Mouse (Mus musculus) ES-Bruce4 (cell line): ENCODE data around the gene Ctxn1. TPM values are rescaled to one million over a fixed set of nuclear protein-coding genes. Genes with fewer than 3 reads are reported as not detected.
"Not testable (repeated sequence)": the region's sequence is repeated elsewhere in the genome, so short reads cannot be mapped to it uniquely, and the experiment has no call there.

Experiments
- H3K27ac ChIP-seq: 2 replicates; pipeline ENCODE4 v1.5.1; 2012; ENCODE audit warnings: low read length, inconsistent platforms; ENCODE audit not compliant: insufficient read depth
- H3K27me3 ChIP-seq: 2 replicates; pipeline ENCODE4 v1.6.1; 2012; ENCODE audit warnings: mild to moderate bottlenecking, low read length, inconsistent platforms; ENCODE audit not compliant: control insufficient read depth, poor library complexity, insufficient read depth, severe bottlenecking
- H3K36me3 ChIP-seq: 2 replicates; pipeline ENCODE4 v1.6.1; 2012; ENCODE audit warnings: inconsistent platforms, mild to moderate bottlenecking, low read length, moderate library complexity; ENCODE audit not compliant: control insufficient read depth, poor library complexity, insufficient read depth, severe bottlenecking
- H3K4me1 ChIP-seq: one replicate; pipeline ENCODE4 v1.8.1; 2011; ENCODE audit warnings: low read length; ENCODE audit not compliant: control insufficient read depth, insufficient read depth
- H3K4me3 ChIP-seq: 2 replicates; pipeline ENCODE4 v1.5.1; 2011; ENCODE audit warnings: low read depth, mild to moderate bottlenecking, low read length
- H3K9ac ChIP-seq: 2 replicates; pipeline ENCODE4 v1.6.1; 2012; ENCODE audit warnings: low read depth, mild to moderate bottlenecking, inconsistent platforms; ENCODE audit not compliant: poor library complexity, severe bottlenecking
- H3K9me3 ChIP-seq: replicated peaks from 2 replicates; pipeline ENCODE4 v1.6.1; 2012; ENCODE audit warnings: mild to moderate bottlenecking, low read length, inconsistent platforms; ENCODE audit not compliant: control insufficient read depth, poor library complexity, insufficient read depth, severe bottlenecking
- CTCF ChIP-seq: IDR thresholded peaks from one replicate; pipeline ENCODE4 v1.8.1; 2011; ENCODE audit warnings: low read depth, low read length
- EP300 ChIP-seq: IDR thresholded peaks from 2 replicates; pipeline ENCODE4 v1.6.1; 2011; ENCODE audit warnings: low read depth, low read length; ENCODE audit not compliant: insufficient read depth
- POLR2A ChIP-seq: IDR thresholded peaks from one replicate; pipeline ENCODE4 v1.8.1; 2011; ENCODE audit warnings: low read length; ENCODE audit not compliant: insufficient read depth
- polyA plus RNA-seq: library from polyadenylated mRNA; stranded (reverse); fragments of >200 nt; gene quantifications from 2 replicates; pipeline ENCODE4 v1.2.4, GENCODE M21; 2011; ENCODE audit warnings: low read depth; ENCODE audit not compliant: missing spikeins, insufficient read depth, insufficient read length

The Ctxn1 gene
- polyA plus RNA-seq, 1 experiment, result 25.0 TPM

DNA sequence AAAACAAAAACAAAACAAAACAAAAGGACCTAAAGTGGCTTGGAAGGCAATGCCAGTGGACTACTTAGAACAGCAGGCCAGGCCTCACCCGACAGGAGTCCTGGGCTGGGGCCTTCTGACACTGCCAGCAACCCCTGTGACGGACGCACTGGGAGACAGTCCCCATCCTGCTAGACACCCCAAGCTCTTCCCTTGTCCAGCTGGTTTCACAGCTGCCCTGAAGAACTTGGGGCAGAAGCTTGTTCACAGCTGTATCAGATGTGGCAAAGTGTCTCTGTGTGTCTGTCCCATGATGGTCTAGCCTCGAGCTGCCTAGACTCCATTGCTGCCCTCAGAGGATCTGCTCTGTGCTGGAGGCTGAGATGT is 714 bp upstream of the Ctxn1 start:
- no peak for TF ChIP-seq POLR2A
- TF ChIP-seq EP300, result no peak
- TF ChIP-seq CTCF, result no peak
- peak overlapping the region; percentile 51; the same call in 1 of the 2 replicates for H3K9ac ChIP-seq
- H3K4me3 ChIP-seq, result no peak overlapping the region
- peaks cover 48% of the 10 kb centered on the region for H3K36me3 ChIP-seq
- no peaks in the 10 kb centered on the region for H3K27me3 ChIP-seq
- H3K27ac ChIP-seq, result peak overlapping the region; percentile 79
- no peaks in the 10 kb centered on the region for H3K9me3 ChIP-seq
- H3K4me1 ChIP-seq, result peaks cover 1% of the 10 kb centered on the region

- Histone ChIP-seq H3K9me3 (no peaks in the 10 kb centered on the region), H3K27me3 (no peaks in the 10 kb centered on the region), H3K9ac (peak overlapping the region; percentile 51), H3K4me1 (peaks cover 1% of the 10 kb centered on the region), H3K27ac (peak overlapping the region; percentile 34; the same call in 1 of the 2 replicates), H3K4me3 (peak overlapping the region; percentile 70), H3K36me3 (peaks cover 44% of the 10 kb centered on the region)
- TF ChIP-seq EP300 (no peak), CTCF (no peak), POLR2A (no peak)
Measured at GRCm38 (mm10) chr8:4258678-4259077, 396 bp downstream of the Ctxn1 start.

DNA sequence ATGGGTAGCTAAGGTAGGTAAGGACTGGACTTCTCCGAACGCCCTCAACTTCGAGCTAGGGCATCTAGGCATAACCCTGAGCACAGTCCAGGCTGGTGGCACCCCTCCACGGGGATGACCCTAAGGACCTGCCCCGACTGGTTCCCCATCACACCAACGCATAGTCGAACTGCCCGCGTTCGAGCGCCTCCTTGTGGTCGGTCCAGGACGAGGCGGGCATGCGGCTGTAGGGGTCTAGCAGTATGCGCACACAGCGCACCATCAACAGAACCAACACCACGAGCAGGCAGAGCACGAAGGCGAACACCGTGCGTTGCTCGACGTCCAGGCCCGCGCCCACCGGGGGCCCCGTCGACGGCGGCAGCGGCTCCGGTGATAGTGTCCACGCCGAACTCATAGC is 841 bp downstream of the Ctxn1 start:
- Histone ChIP-seq H3K27me3 (no peaks in the 10 kb centered on the region), H3K9me3 (no peaks in the 10 kb centered on the region), H3K4me3 (peak overlapping the region; percentile 70), H3K9ac (peak overlapping the region; percentile 51), H3K36me3 (peaks cover 42% of the 10 kb centered on the region), H3K27ac (peak overlapping the region; percentile 34; the same call in 1 of the 2 replicates), H3K4me1 (peaks cover 1% of the 10 kb centered on the region)
- TF ChIP-seq EP300, result 0 out of 2 replicates have a peak, but pooled peaks have one; percentile 50
- TF ChIP-seq POLR2A, result no peak
- peak; percentile 98 for TF ChIP-seq CTCF

DNA sequence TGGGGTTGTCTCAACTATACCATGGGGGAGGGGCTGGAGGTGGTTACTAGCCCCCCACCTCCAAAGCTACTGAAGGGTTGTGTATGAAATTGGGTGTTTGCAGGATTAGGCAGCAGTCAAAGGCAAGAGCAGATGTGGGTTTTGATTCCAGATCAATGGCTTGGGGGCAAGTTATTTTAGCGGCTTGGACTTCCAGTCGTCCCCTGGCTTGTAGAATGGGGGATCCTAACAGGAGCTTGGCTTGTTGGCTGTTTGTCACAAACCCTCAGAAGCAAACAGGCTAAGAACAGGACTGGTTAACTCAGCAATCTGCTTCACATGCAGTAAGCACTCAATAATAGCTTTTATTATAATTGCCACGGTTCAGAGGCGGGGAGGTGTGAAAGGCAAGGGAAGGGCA is 1.7 kb downstream of the Ctxn1 start:
- Histone ChIP-seq H3K27ac (no peak overlapping the region), H3K4me1 (peaks cover 1% of the 10 kb centered on the region), H3K36me3 (peaks cover 33% of the 10 kb centered on the region)

GRCm38 (mm10) chr8:4256911-4257310 is 2.2 kb downstream of the Ctxn1 start:
- Histone ChIP-seq H3K27me3 (no peaks in the 10 kb centered on the region), H3K4me3 (no peak overlapping the region), H3K36me3 (peaks cover 29% of the 10 kb centered on the region), H3K9ac (no peak overlapping the region), H3K27ac (no peak overlapping the region), H3K9me3 (no peaks in the 10 kb centered on the region), H3K4me1 (peaks cover 1% of the 10 kb centered on the region)
- no peak for TF ChIP-seq CTCF
- no peak for TF ChIP-seq POLR2A
- no peak for TF ChIP-seq EP300

More for the DNA sequence above, 1.7 kb downstream of the Ctxn1 start:
- TF ChIP-seq EP300 (no peak), CTCF (no peak), POLR2A (no peak)
- H3K9ac ChIP-seq, result peak overlapping the region; percentile 51; the same call in 1 of the 2 replicates
- no peak overlapping the region for H3K4me3 ChIP-seq
- H3K27me3 ChIP-seq, result no peaks in the 10 kb centered on the region
- H3K9me3 ChIP-seq, result no peaks in the 10 kb centered on the region

GRCm38 (mm10) chr8:4255471-4255870 is 3.6 kb downstream of the Ctxn1 start:
- not testable (repeated sequence) for H3K27me3 ChIP-seq, H3K4me3 ChIP-seq, H3K4me1 ChIP-seq, H3K9ac ChIP-seq, H3K9me3 ChIP-seq, H3K27ac ChIP-seq
- peaks cover 21% of the 10 kb centered on the region for H3K36me3 ChIP-seq
